Mouse (Mus musculus) C2C12 (cell line): ENCODE results near the gene Mmadhc.

Experiments
- CEBPB ChIP-seq: IDR thresholded peaks from one replicate; pipeline ENCODE4 v1.6.1; 2011; ENCODE audit warnings: low read depth, mild to moderate bottlenecking, control low read depth, moderate library complexity
- CTCF ChIP-seq: IDR thresholded peaks from one replicate; pipeline ENCODE4 v1.5.1; 2011; ENCODE audit not compliant: control insufficient read depth, insufficient read depth, insufficient read length
- FOSL1 ChIP-seq: IDR thresholded peaks from one replicate; pipeline ENCODE4 v1.8.0; 2011; ENCODE audit warnings: mild to moderate bottlenecking, low read length; ENCODE audit not compliant: poor library complexity, insufficient read depth, severe bottlenecking
- MAX ChIP-seq: IDR thresholded peaks from one replicate; pipeline ENCODE4 v1.6.1; 2011; ENCODE audit warnings: mild to moderate bottlenecking, control low read depth

DNA sequence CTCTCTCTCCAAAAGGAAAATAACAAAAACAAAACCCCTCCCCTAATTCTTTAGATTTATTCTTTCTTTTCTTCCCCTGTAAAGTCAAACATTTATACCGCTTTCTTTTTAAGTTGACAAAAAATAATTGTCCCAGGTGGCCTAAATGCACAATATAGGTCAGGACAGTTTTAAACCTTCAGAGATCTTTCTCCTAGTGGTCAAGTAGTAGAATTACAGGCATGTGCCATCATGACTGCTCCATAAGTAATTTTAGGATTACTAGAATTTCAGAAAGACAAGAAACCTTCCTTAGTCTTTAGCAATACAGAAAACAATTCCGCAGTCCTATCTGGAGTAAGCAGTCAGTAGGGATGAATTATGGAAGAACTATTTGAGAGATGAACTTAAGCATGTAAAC lies 5.8 kb downstream of the Mmadhc start:
- no peak for TF ChIP-seq CTCF
- TF ChIP-seq MAX: no peak
- TF ChIP-seq FOSL1: no peak
- TF ChIP-seq CEBPB: no peak
